Mouse (Mus musculus) embryonic fibroblast, embryonic 13.5 days (primary cell): ENCODE data around the gene Bdnf.

Experiments used
- CTCF ChIP-seq: IDR thresholded peaks from 2 replicates; pipeline ENCODE4 v1.5.1; 2011; ENCODE audit warnings: mild to moderate bottlenecking, control low read depth, low read length, moderate library complexity, borderline replicate concordance; ENCODE audit not compliant: insufficient read depth
- POLR2A ChIP-seq: IDR thresholded peaks from 2 replicates; pipeline ENCODE4 v1.6.1; 2011; ENCODE audit warnings: low read depth, mild to moderate bottlenecking, control low read depth, low read length, moderate library complexity

- TF ChIP-seq CTCF (no peak), POLR2A (no peak)
Measured at GRCm38 (mm10) chr2:109675973-109676617, 1.6 kb downstream of the Bdnf start.
